Mouse (Mus musculus) forebrain, embryonic 11.5 days (tissue): ENCODE results near the gene Foxp4. TPM values are rescaled to one million over a fixed set of nuclear protein-coding genes. Genes with fewer than 3 reads are reported as not detected.

Experiments used
- ATAC-seq: fragments of 200-750 bp; cut with Nextera tagmentation; replicated peaks from 2 replicates; pipeline ENCODE4 v1.8.0; 2017; ENCODE audit warnings: moderate TSS enrichment; ENCODE audit not compliant: low FRiP score
- DNase-seq: peaks from one replicate; pipeline ENCODE4 v3.0.0-alpha.2; 2017; ENCODE audit warnings: low spot score
- H3K27ac ChIP-seq: fragments of 300-500 bp; sonication (generic); 2 replicates; pipeline ENCODE4 v1.5.1; 2014; ENCODE audit warnings: low read depth, low read length
- H3K27me3 ChIP-seq: fragments of 300-500 bp; sonication (generic); 2 replicates; pipeline ENCODE4 v1.6.1; 2014; ENCODE audit warnings: mild to moderate bottlenecking, low read length, mixed read lengths; ENCODE audit not compliant: control insufficient read depth, insufficient read depth
- H3K36me3 ChIP-seq: fragments of 300-500 bp; sonication (generic); 2 replicates; pipeline ENCODE4 v1.6.1; 2014; ENCODE audit warnings: mild to moderate bottlenecking, low read length, moderate library complexity, mixed read lengths; ENCODE audit not compliant: control insufficient read depth, insufficient read depth
- H3K4me1 ChIP-seq: fragments of 300-500 bp; sonication (generic); replicated peaks from 2 replicates; pipeline ENCODE4 v1.6.1; 2014; ENCODE audit warnings: low read length, mixed read lengths; ENCODE audit not compliant: control insufficient read depth, insufficient read depth
- H3K4me2 ChIP-seq: fragments of 300-500 bp; sonication (generic); 2 replicates; pipeline ENCODE4 v1.6.1; 2014; ENCODE audit warnings: low read depth, mild to moderate bottlenecking, low read length, moderate library complexity, mixed read lengths; ENCODE audit not compliant: severe bottlenecking
- H3K4me3 ChIP-seq: fragments of 300-500 bp; sonication (generic); 2 replicates; pipeline ENCODE4 v1.5.1; 2014; ENCODE audit warnings: low read depth, low read length
- H3K9ac ChIP-seq: fragments of 300-500 bp; sonication (generic); 2 replicates; pipeline ENCODE4 v1.6.1; 2014; ENCODE audit warnings: low read length
- H3K9me3 ChIP-seq: fragments of 300-500 bp; sonication (generic); 2 replicates; pipeline ENCODE4 v1.6.1; 2016; ENCODE audit warnings: low read length, mixed read lengths; ENCODE audit not compliant: control insufficient read depth
- WGBS: fragments of 180-500 bp; shearing (Covaris S2); extraction: QIAGEN DNeasy Blood & Tissue Kit; methylation state at CpG from one replicate; pipeline ENCODE4 v1.1.7; 2014; 5-methylcytosine and 5-hydroxymethylcytosine counted together
- polyA plus RNA-seq: library from polyadenylated mRNA; unstranded; fragments of >200 nt; fragmentation: Nextera tagmentation; extraction: Ambion mirVana; gene quantifications from 2 replicates; pipeline ENCODE4 v1.2.1, GENCODE M21; 2014

Foxp4 gene
- polyA plus RNA-seq, 1 experiment from 2014 or later, result 26.1 TPM

- H3K27me3 ChIP-seq, result peaks cover 22% of the 10 kb centered on the region
These were observed 90.0 kb downstream of the Foxp4 start, which contains the start of gene Mdfi for GRCm38 (mm10) chr17:47834482-47834767. TSS of gene Mdfi (minus strand) at chr17:47834691.

GRCm38 (mm10) chr17:47833628-47834481, 90.6 kb downstream of the Foxp4 start:
- Histone ChIP-seq H3K9me3 (no peaks in the 10 kb centered on the region), H3K4me2 (peak overlapping the region; percentile 93), H3K27ac (no peak overlapping the region), H3K4me3 (peak overlapping the region; percentile 55), H3K36me3 (no peaks in the 10 kb centered on the region), H3K9ac (peak overlapping the region; percentile 58), H3K27me3 (peaks cover 22% of the 10 kb centered on the region), H3K4me1 (peaks cover 20% of the 10 kb centered on the region)
- peak; percentile 61 for DNase-seq
- WGBS, result under 1% methylated on average over 45 of the region's 45 CpGs
- ATAC-seq, result no peak

More at GRCm38 (mm10) chr17:47834482-47834767, 90.0 kb downstream of the Foxp4 start, which contains the start of gene Mdfi:
- DNase-seq, result no peak
- 2% methylated on average over 18 of the region's 18 CpGs for WGBS
- Histone ChIP-seq H3K9me3 (no peaks in the 10 kb centered on the region), H3K36me3 (no peaks in the 10 kb centered on the region), H3K4me1 (peaks cover 20% of the 10 kb centered on the region), H3K4me2 (peak within 1 kb of the TSS; percentile 93), H3K4me3 (peak within 1 kb of the TSS; percentile 55), H3K9ac (no peak within 1 kb of the TSS; the same call in none of the 2 replicates), H3K27ac (no peak within 1 kb of the TSS)
- ATAC-seq, result no peak

- H3K27ac ChIP-seq, result no peak overlapping the region
- H3K27me3 ChIP-seq, result peaks cover 22% of the 10 kb centered on the region
- H3K4me3 ChIP-seq, result peak overlapping the region; percentile 55
- H3K9me3 ChIP-seq, result no peaks in the 10 kb centered on the region
- DNase-seq (peak; percentile 85), ATAC-seq (peak; percentile 68)
- no peaks in the 10 kb centered on the region for H3K36me3 ChIP-seq
- peak overlapping the region; percentile 58 for H3K9ac ChIP-seq
- WGBS, result 1% methylated on average over 45 of the region's 45 CpGs
- peak overlapping the region; percentile 93 for H3K4me2 ChIP-seq
- H3K4me1 ChIP-seq, result peaks cover 20% of the 10 kb centered on the region
These were observed 91.3 kb downstream of the Foxp4 start for GRCm38 (mm10) chr17:47833029-47833627.

- H3K4me1 ChIP-seq, result peaks cover 20% of the 10 kb centered on the region
These were observed 91.9 kb downstream of the Foxp4 start for GRCm38 (mm10) chr17:47832501-47833028.

GRCm38 (mm10) chr17:47831772-47832171, 92.7 kb downstream of the Foxp4 start:
- 0 out of 2 replicates have a peak overlapping the region, but pooled peaks have one; percentile 10 for H3K9ac ChIP-seq
- ATAC-seq, result no peak
- peaks cover 22% of the 10 kb centered on the region for H3K27me3 ChIP-seq
- no peak for DNase-seq
- peak overlapping the region; percentile 93 for H3K4me2 ChIP-seq
- no peaks in the 10 kb centered on the region for H3K9me3 ChIP-seq
- peak overlapping the region; percentile 55 for H3K4me3 ChIP-seq
- 36% methylated on average over 5 of the region's 5 CpGs for WGBS
- H3K4me1 ChIP-seq, result peaks cover 20% of the 10 kb centered on the region
- no peaks in the 10 kb centered on the region for H3K36me3 ChIP-seq
- H3K27ac ChIP-seq, result no peak overlapping the region

More at GRCm38 (mm10) chr17:47832501-47833028, 91.9 kb downstream of the Foxp4 start:
- Histone ChIP-seq H3K4me3 (peak overlapping the region; percentile 55), H3K9ac (peak overlapping the region; percentile 58), H3K4me2 (peak overlapping the region; percentile 93), H3K9me3 (no peaks in the 10 kb centered on the region), H3K27ac (no peak overlapping the region), H3K36me3 (no peaks in the 10 kb centered on the region), H3K27me3 (peaks cover 22% of the 10 kb centered on the region)
- peak; percentile 65 for ATAC-seq
- 2% methylated on average over 17 of the region's 17 CpGs for WGBS
- peak; percentile 66 for DNase-seq

- H3K4me1 ChIP-seq, result peaks cover 20% of the 10 kb centered on the region
- WGBS, result 5% methylated on average over 9 of the region's 9 CpGs
- no peaks in the 10 kb centered on the region for H3K36me3 ChIP-seq
- no peak overlapping the region for H3K27ac ChIP-seq
- DNase-seq (peak; percentile 65), ATAC-seq (0 out of 2 replicates have a peak, but pooled peaks have one; percentile 19)
- H3K4me2 ChIP-seq, result peak overlapping the region; percentile 93
- H3K27me3 ChIP-seq, result peaks cover 22% of the 10 kb centered on the region
- no peaks in the 10 kb centered on the region for H3K9me3 ChIP-seq
- no peak overlapping the region for H3K4me3 ChIP-seq
- H3K9ac ChIP-seq, result no peak overlapping the region
These were observed 93.3 kb downstream of the Foxp4 start for GRCm38 (mm10) chr17:47831161-47831560.

- Histone ChIP-seq H3K4me3 (no peak overlapping the region), H3K27me3 (no peaks in the 10 kb centered on the region), H3K9ac (no peak overlapping the region), H3K9me3 (no peaks in the 10 kb centered on the region), H3K4me1 (peaks cover 4% of the 10 kb centered on the region; the same call in 1 of the 2 replicates), H3K27ac (no peak overlapping the region), H3K36me3 (no peaks in the 10 kb centered on the region), H3K4me2 (no peak overlapping the region)
- DNase-seq (no peak), ATAC-seq (no peak)
- WGBS, result 58% methylated on average over 8 of the region's 8 CpGs
These were observed 103.1 kb downstream of the Foxp4 start for GRCm38 (mm10) chr17:47821339-47821738.

- no peak for ATAC-seq
- Histone ChIP-seq H3K36me3 (no peaks in the 10 kb centered on the region), H3K4me2 (no peak overlapping the region), H3K9me3 (no peaks in the 10 kb centered on the region), H3K27me3 (no peaks in the 10 kb centered on the region), H3K4me1 (peaks cover 8% of the 10 kb centered on the region; the same call in 1 of the 2 replicates), H3K27ac (no peak overlapping the region), H3K4me3 (no peak overlapping the region), H3K9ac (no peak overlapping the region)
- WGBS, result 82% methylated on average over 13 of the region's 13 CpGs
- no peak for DNase-seq
These were observed 106.3 kb downstream of the Foxp4 start for GRCm38 (mm10) chr17:47818038-47818725.
